Mouse (Mus musculus): ENCODE results near the gene Vmn1r138. TPM values are rescaled to one million over a fixed set of nuclear protein-coding genes. Genes with fewer than 3 reads are reported as not detected.
"Not testable (repeated sequence)": the region's sequence is repeated elsewhere in the genome, so short reads cannot be mapped to it uniquely, and the experiment has no call there.

Gene Vmn1r138
- not detected in 2 replicates for polyA plus RNA-seq (2014; fragmentation: Nextera tagmentation; extraction: Ambion mirVana)

DNA sequence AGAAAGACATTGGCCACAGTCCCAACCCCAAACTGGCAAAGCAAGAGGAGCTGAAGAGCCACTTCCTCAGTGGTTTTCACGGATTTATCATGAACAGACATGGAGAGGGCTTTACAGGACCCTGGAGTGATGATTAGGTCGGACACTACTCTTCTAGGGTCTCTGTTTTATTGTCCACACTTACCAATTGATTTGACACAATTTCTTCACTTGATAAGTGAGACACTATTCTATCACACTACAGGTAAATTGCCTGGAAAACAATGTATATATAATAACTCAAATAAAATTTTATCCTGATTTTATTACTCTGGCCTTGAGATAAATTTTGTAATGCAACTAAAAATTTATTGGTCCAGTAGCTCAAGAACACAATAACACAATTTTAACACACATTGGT, at the start of gene Vmn1r138:
TSS of gene Vmn1r138 (minus strand) at position 101 of the 400 bp plus-strand sequence.
- not testable (repeated sequence) for H3K27ac ChIP-seq (ENCODE audit: low read depth, low read length); H3K9me3 ChIP-seq (ENCODE audit: control insufficient read depth, low read length)

DNA sequence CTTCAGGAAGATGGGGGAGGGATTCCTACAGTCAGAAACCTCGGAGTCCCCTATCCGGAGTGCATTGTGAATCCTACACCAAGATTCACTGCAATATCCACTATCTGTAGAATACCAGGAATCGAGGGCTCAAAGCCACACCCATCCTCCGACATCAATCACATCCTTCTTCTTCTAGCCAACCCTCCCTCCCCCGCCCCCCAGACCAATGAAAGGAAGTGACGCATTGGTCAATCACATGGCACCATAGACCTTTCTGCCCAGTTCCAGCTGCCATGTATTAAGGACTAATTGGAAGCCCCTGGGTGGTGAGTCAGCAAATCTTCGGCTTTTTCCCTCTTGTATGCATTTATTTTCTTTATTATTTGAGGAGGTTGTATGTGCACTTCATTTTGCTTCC, 40.1 kb upstream of the Vmn1r138 start, which contains the start of gene Vmn1r139:
TSS of gene Vmn1r139 (plus strand) at position 301 of the 400 bp plus-strand sequence.
- H3K4me2 ChIP-seq (ENCODE audit: low read depth); H3K9me3 ChIP-seq (ENCODE audit: control insufficient read depth, low read length); H3K4me1 ChIP-seq (ENCODE audit: control insufficient read depth, insufficient read depth, low read length); H3K27ac ChIP-seq (ENCODE audit: low read depth, low read length); H3K4me3 ChIP-seq (ENCODE audit: low read depth, low read length); H3K27me3 ChIP-seq (ENCODE audit: control insufficient read depth, insufficient read depth, low read length); DNase-seq (ENCODE audit: low spot score); H3K9ac ChIP-seq (ENCODE audit: low read length); H3K36me3 ChIP-seq (ENCODE audit: control insufficient read depth, insufficient read depth, low read length); ATAC-seq (ENCODE audit: insufficient read depth, low FRiP score, low TSS enrichment): not testable (repeated sequence)
- WGBS = no CpG with 5 or more reads among the region's 7 CpGs

More for the DNA sequence above, at the start of gene Vmn1r138:
- not testable (repeated sequence) for H3K4me1 ChIP-seq (ENCODE audit: control insufficient read depth, insufficient read depth, low read length); H3K36me3 ChIP-seq (ENCODE audit: control insufficient read depth, insufficient read depth, low read length); H3K4me3 ChIP-seq (ENCODE audit: low read depth, low read length); H3K9ac ChIP-seq (ENCODE audit: low read length); H3K27me3 ChIP-seq (ENCODE audit: control insufficient read depth, insufficient read depth, low read length); H3K4me2 ChIP-seq (ENCODE audit: low read depth); DNase-seq (ENCODE audit: low spot score); ATAC-seq (ENCODE audit: insufficient read depth, low FRiP score, low TSS enrichment)
- no CpG with 5 or more reads among the region's 2 CpGs for WGBS

DNA sequence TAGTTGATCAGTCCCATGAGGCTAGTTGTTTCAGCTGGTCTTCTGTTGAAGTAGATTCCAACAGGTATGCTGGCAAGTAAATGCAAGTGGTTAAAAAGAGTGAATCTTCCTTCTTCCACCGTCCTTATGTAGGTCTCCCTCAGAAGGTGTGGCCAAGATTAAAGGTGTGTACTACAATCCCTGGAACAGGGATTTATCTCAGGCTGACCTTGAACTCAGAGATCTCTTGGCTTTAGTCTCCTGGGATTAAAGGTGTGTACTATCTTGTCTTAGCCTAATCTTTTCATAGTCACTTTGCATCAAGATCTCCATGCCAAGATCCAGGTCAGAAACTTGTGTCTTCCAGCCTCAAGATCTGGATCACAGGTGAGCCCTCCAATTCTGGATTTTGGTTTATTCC, 27.5 kb upstream of the Vmn1r138 start, which contains the start of gene Gm6176:
TSS of gene Gm6176 (minus strand) at position 101 of the 400 bp plus-strand sequence.
- not testable (repeated sequence) for ATAC-seq (ENCODE audit: insufficient read depth, low FRiP score, low TSS enrichment); H3K36me3 ChIP-seq (ENCODE audit: control insufficient read depth, insufficient read depth, low read length); H3K4me1 ChIP-seq (ENCODE audit: control insufficient read depth, insufficient read depth, low read length); H3K27ac ChIP-seq (ENCODE audit: low read depth, low read length); DNase-seq (ENCODE audit: low spot score); H3K9me3 ChIP-seq (ENCODE audit: control insufficient read depth, low read length); H3K4me2 ChIP-seq (ENCODE audit: low read depth); H3K9ac ChIP-seq (ENCODE audit: low read length); H3K27me3 ChIP-seq (ENCODE audit: control insufficient read depth, insufficient read depth, low read length); H3K4me3 ChIP-seq (ENCODE audit: low read depth, low read length)
- WGBS = no CpG with 5 or more reads among the region's 1 CpGs

DNA sequence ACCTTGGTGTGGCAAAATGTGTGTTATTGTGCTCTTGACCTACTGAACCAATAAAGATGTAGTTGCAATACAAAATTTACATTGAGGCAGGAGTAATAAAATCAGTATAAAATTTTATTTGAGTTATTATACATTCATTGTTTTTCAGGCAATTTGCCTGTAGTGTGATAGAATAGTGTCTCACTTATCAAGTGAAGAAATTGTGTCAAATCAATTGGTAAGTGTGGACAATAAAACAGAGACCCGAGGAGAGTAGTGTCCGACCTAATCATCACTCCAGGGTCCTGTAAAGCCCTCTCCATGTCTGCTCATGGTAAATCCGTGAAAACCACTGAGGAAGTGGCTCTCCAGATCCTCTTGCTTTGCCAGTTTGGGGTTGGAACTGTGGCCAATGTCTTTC, 34.4 kb downstream of the Vmn1r138 start, which contains the start of gene Vmn1r137:
TSS of gene Vmn1r137 (plus strand) at position 301 of the 400 bp plus-strand sequence.
- not testable (repeated sequence) for H3K4me3 ChIP-seq (ENCODE audit: low read depth, low read length); H3K27ac ChIP-seq (ENCODE audit: low read depth, low read length); ATAC-seq (ENCODE audit: insufficient read depth, low FRiP score, low TSS enrichment); H3K36me3 ChIP-seq (ENCODE audit: control insufficient read depth, insufficient read depth, low read length); H3K4me1 ChIP-seq (ENCODE audit: control insufficient read depth, insufficient read depth, low read length); H3K4me2 ChIP-seq (ENCODE audit: low read depth); H3K9ac ChIP-seq (ENCODE audit: low read length); H3K27me3 ChIP-seq (ENCODE audit: control insufficient read depth, insufficient read depth, low read length); H3K9me3 ChIP-seq (ENCODE audit: control insufficient read depth, low read length); DNase-seq (ENCODE audit: low spot score)
- WGBS = no CpG with 5 or more reads among the region's 3 CpGs

Other genes starting within 250 kb of the Vmn1r138 start
- gene Gm4177, start 232.2 kb downstream of the Vmn1r138 start, polyA plus RNA-seq (2014; fragmentation: Nextera tagmentation; extraction: Ambion mirVana) = not detected in 2 replicates
- not detected in 2 replicates for gene Vmn1r135, start 196.5 kb downstream of the Vmn1r138 start, polyA plus RNA-seq (2014; fragmentation: Nextera tagmentation; extraction: Ambion mirVana)
- not detected in 2 replicates for gene Gm5725, start 184.6 kb downstream of the Vmn1r138 start, polyA plus RNA-seq (2014; fragmentation: Nextera tagmentation; extraction: Ambion mirVana)
- not detected in 2 replicates for gene Gm5891, start 107.6 kb downstream of the Vmn1r138 start, polyA plus RNA-seq (2014; fragmentation: Nextera tagmentation; extraction: Ambion mirVana)
- gene Vmn1r137, start 34.3 kb downstream of the Vmn1r138 start, polyA plus RNA-seq (2014; fragmentation: Nextera tagmentation; extraction: Ambion mirVana) = not detected in 2 replicates
- gene Gm6176, start 27.4 kb upstream of the Vmn1r138 start, polyA plus RNA-seq (2014; fragmentation: Nextera tagmentation; extraction: Ambion mirVana) = not detected in 2 replicates
- not detected in 2 replicates for gene Vmn1r139, start 40.2 kb upstream of the Vmn1r138 start, polyA plus RNA-seq (2014; fragmentation: Nextera tagmentation; extraction: Ambion mirVana)
- not detected in 2 replicates for gene Gm16451, start 89.3 kb upstream of the Vmn1r138 start, polyA plus RNA-seq (2014; fragmentation: Nextera tagmentation; extraction: Ambion mirVana)
- gene Gm10666, start 105.8 kb upstream of the Vmn1r138 start, polyA plus RNA-seq (2014; fragmentation: Nextera tagmentation; extraction: Ambion mirVana) = not detected in 2 replicates
- gene Vmn1r142, start 135.1 kb upstream of the Vmn1r138 start, polyA plus RNA-seq (2014; fragmentation: Nextera tagmentation; extraction: Ambion mirVana) = not detected in 2 replicates
- gene Vmn1r143, start 160.5 kb upstream of the Vmn1r138 start, polyA plus RNA-seq (2014; fragmentation: Nextera tagmentation; extraction: Ambion mirVana) = not detected in 2 replicates
- not detected in 2 replicates for gene Gm8653, start 172.4 kb upstream of the Vmn1r138 start, polyA plus RNA-seq (2014; fragmentation: Nextera tagmentation; extraction: Ambion mirVana)
- not detected in 2 replicates for gene Gm8453, start 200.6 kb upstream of the Vmn1r138 start, polyA plus RNA-seq (2014; fragmentation: Nextera tagmentation; extraction: Ambion mirVana)